Mouse (Mus musculus): ENCODE measurements around the gene Mbnl1. TPM values are rescaled to one million over a fixed set of nuclear protein-coding genes. Genes with fewer than 3 reads are reported as not detected.

Mbnl1 gene
- total RNA-seq (2014; rRNA removed; ENCODE audit: low replicate concordance) (94.9 and 140 TPM in 2 replicates), polyA plus RNA-seq (2015; fragmentation: Nextera tagmentation; extraction: Ambion mirVana) (70.7 and 70.8 TPM in 2 replicates)

GRCm38 (mm10) chr3:60472681-60473177 lies at the start of gene Mbnl1:
Gene Mbnl1 (plus strand): TSS chr3:60472830.
- WGBS: 63% methylated on average over 5 of the region's 5 CpGs
- no peaks in the 10 kb centered on the region for H3K27me3 ChIP-seq (ENCODE audit: control insufficient read depth, insufficient read depth, low read length)
- H3K4me3 ChIP-seq (ENCODE audit: low read depth, low read length): no peak within 1 kb of the TSS
- H3K27ac ChIP-seq (ENCODE audit: low read depth): no peak within 1 kb of the TSS
- DNase-seq (ENCODE audit: low spot score): no peak
- H3K9ac ChIP-seq (replicated peaks; ENCODE audit: low read depth, low read length): no peak within 1 kb of the TSS
- 0 out of 2 replicates have a peak, but pooled peaks cover 5% of the 10 kb centered on the region for H3K4me1 ChIP-seq (ENCODE audit: control insufficient read depth, insufficient read depth)
- H3K36me3 ChIP-seq (replicated peaks; ENCODE audit: control insufficient read depth, insufficient read depth, low read length): no peaks in the 10 kb centered on the region
- no peak for ATAC-seq (ENCODE audit: insufficient read depth, low read depth)
- no peak within 1 kb of the TSS for H3K4me2 ChIP-seq (ENCODE audit: low read depth, low read length)
- no peak for TF ChIP-seq EP300 (IDR thresholded peaks at IDR 0.05; ENCODE audit: low read depth)
- TF ChIP-seq CTCF (IDR thresholded peaks at IDR 0.05; ENCODE audit: low read depth): no peak
- H3K9me3 ChIP-seq (replicated peaks; ENCODE audit: control insufficient read depth, low read length): no peaks in the 10 kb centered on the region

GRCm38 (mm10) chr3:60424148-60424547 lies 48.5 kb upstream of the Mbnl1 start:
- Histone ChIP-seq H3K4me3 (ENCODE audit: low read depth, low read length) (no peak overlapping the region), H3K9ac (replicated peaks; ENCODE audit: low read depth, low read length) (no peak overlapping the region), H3K27me3 (ENCODE audit: control insufficient read depth, insufficient read depth, low read length) (no peaks in the 10 kb centered on the region), H3K36me3 (replicated peaks; ENCODE audit: control insufficient read depth, insufficient read depth, low read length) (no peaks in the 10 kb centered on the region), H3K9me3 (replicated peaks; ENCODE audit: control insufficient read depth, low read length) (no peaks in the 10 kb centered on the region), H3K4me2 (ENCODE audit: low read depth, low read length) (no peak overlapping the region), H3K4me1 (ENCODE audit: control insufficient read depth, insufficient read depth) (0 out of 2 replicates have a peak, but pooled peaks cover 5% of the 10 kb centered on the region), H3K27ac (ENCODE audit: low read depth) (no peak overlapping the region)
- ATAC-seq (ENCODE audit: insufficient read depth, low read depth) (no peak), DNase-seq (ENCODE audit: low spot score) (no peak)
- WGBS: 79% methylated on average over 1 of the region's 1 CpGs
- TF ChIP-seq CTCF (IDR thresholded peaks at IDR 0.05; ENCODE audit: low read depth) (no peak), EP300 (IDR thresholded peaks at IDR 0.05; ENCODE audit: low read depth) (no peak)

DNA sequence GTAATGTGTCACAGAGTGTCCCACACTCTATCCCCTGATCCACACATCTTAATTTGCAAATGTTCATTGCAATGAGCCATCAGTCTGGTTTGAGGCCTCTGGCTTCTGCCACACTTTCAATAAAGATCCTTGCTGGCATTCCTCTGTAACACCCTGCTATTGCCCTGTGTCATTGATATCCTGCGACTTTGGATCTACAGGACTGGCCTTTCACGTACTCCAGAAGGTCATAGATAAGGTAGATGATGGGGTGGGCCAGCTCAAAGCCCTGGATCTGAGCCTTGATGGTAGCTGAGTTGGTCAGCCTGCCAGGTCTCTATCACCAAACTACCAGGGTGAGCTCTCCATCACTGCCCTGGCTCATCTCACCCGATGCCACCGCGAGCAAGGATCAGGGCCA lies 43.6 kb upstream of the Mbnl1 start:
- 69% methylated on average over 5 of the region's 5 CpGs for WGBS
- Histone ChIP-seq H3K36me3 (replicated peaks; ENCODE audit: control insufficient read depth, insufficient read depth, low read length) (no peaks in the 10 kb centered on the region), H3K4me1 (ENCODE audit: control insufficient read depth, insufficient read depth) (0 out of 2 replicates have a peak, but pooled peaks cover 2% of the 10 kb centered on the region), H3K4me3 (ENCODE audit: low read depth, low read length) (no peak overlapping the region), H3K9ac (replicated peaks; ENCODE audit: low read depth, low read length) (no peak overlapping the region), H3K27me3 (ENCODE audit: control insufficient read depth, insufficient read depth, low read length) (no peaks in the 10 kb centered on the region), H3K4me2 (ENCODE audit: low read depth, low read length) (no peak overlapping the region), H3K27ac (ENCODE audit: low read depth) (no peak overlapping the region), H3K9me3 (replicated peaks; ENCODE audit: control insufficient read depth, low read length) (no peaks in the 10 kb centered on the region)
- DNase-seq (ENCODE audit: low spot score): no peak
- no peak for TF ChIP-seq CTCF (IDR thresholded peaks at IDR 0.05; ENCODE audit: low read depth)
- no peak for TF ChIP-seq EP300 (IDR thresholded peaks at IDR 0.05; ENCODE audit: low read depth)
- no peak for ATAC-seq (ENCODE audit: insufficient read depth, low read depth)

DNA sequence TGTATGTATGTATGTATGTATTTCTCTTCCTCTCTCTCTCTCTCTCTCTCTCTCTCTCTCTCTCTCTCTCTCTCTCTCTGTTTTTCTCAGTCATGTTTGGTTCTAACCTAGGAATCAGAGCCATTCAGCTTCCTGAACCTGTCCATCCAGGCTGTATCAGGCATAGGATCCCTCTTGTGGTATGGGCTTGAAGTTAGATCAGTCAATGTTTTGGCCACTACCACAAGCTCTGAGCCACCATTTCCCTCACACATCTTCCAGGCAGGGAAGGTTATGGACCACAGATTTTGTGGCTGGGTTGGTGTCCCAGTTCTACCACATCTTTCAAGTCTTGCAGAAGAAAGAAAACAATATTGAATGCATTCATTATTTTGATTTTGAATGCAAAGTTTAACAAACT lies 35.4 kb upstream of the Mbnl1 start:
- Histone ChIP-seq H3K27me3 (ENCODE audit: control insufficient read depth, insufficient read depth, low read length) (no peaks in the 10 kb centered on the region), H3K9ac (replicated peaks; ENCODE audit: low read depth, low read length) (no peak overlapping the region), H3K4me1 (ENCODE audit: control insufficient read depth, insufficient read depth) (no peaks in the 10 kb centered on the region), H3K9me3 (replicated peaks; ENCODE audit: control insufficient read depth, low read length) (no peaks in the 10 kb centered on the region), H3K27ac (ENCODE audit: low read depth) (0 out of 2 replicates have a peak overlapping the region, but pooled peaks have one; percentile 36), H3K4me3 (ENCODE audit: low read depth, low read length) (no peak overlapping the region), H3K4me2 (ENCODE audit: low read depth, low read length) (no peak overlapping the region), H3K36me3 (replicated peaks; ENCODE audit: control insufficient read depth, insufficient read depth, low read length) (no peaks in the 10 kb centered on the region)
- ATAC-seq (ENCODE audit: insufficient read depth, low read depth) (no peak), DNase-seq (ENCODE audit: low spot score) (no peak)
- TF ChIP-seq EP300 (IDR thresholded peaks at IDR 0.05; ENCODE audit: low read depth): no peak
- TF ChIP-seq CTCF (IDR thresholded peaks at IDR 0.05; ENCODE audit: low read depth): no peak

DNA sequence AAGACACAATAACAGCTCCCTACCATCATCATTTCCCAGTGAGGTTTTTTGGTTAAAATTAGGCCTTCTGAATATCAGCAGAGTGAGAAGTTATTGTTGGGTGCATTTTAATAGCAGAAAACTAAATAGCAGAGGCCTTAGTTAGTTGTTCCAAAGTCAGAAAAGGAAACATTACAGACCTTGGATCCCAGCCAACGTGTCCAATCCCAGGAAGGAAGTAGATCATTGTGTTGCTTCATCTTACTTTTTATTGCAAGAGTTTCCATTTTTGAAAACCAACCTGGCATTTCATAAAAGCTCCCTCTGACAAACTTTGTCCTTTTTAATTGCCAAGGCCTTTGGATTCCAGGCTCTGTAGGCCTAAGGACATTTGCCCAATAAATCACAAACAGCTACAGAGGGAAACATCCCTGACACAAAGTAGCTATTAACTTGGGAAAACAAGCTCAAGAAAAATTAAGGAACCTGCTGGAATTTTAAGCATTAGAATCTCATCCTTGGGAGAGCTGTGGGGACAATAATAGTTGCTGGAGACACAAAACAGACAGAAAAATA lies 34.9 kb upstream of the Mbnl1 start:
- ATAC-seq (ENCODE audit: insufficient read depth, low read depth): no peak
- Histone ChIP-seq H3K9me3 (replicated peaks; ENCODE audit: control insufficient read depth, low read length) (no peaks in the 10 kb centered on the region), H3K27ac (ENCODE audit: low read depth) (0 out of 2 replicates have a peak overlapping the region, but pooled peaks have one; percentile 36), H3K27me3 (ENCODE audit: control insufficient read depth, insufficient read depth, low read length) (no peaks in the 10 kb centered on the region), H3K4me1 (ENCODE audit: control insufficient read depth, insufficient read depth) (no peaks in the 10 kb centered on the region), H3K4me3 (ENCODE audit: low read depth, low read length) (no peak overlapping the region), H3K9ac (replicated peaks; ENCODE audit: low read depth, low read length) (no peak overlapping the region), H3K4me2 (ENCODE audit: low read depth, low read length) (no peak overlapping the region), H3K36me3 (replicated peaks; ENCODE audit: control insufficient read depth, insufficient read depth, low read length) (no peaks in the 10 kb centered on the region)
- WGBS: 32% methylated on average over 1 of the region's 1 CpGs
- TF ChIP-seq EP300 (IDR thresholded peaks at IDR 0.05; ENCODE audit: low read depth) (no peak), CTCF (IDR thresholded peaks at IDR 0.05; ENCODE audit: low read depth) (no peak)
- DNase-seq (ENCODE audit: low spot score): peak; percentile 31

DNA sequence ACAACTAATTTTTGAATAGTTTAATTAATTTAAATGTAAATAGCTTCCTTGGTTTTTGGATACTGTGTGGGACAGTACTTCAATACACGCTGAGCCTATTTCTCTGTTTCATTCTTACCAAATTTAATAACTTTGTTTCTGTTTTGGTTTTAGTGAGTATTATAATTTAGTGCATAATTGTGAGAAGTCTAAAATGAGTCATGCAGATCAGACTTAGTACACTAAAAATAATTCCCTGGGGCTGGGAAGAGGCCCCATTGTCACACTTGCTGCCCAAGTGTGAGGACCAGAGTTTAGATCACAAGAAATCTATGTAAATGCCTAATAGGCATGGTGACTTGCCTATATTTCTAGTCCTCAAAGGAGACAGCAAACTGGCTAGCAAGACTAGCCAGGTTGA lies 33.9 kb upstream of the Mbnl1 start:
- no peak overlapping the region for H3K27ac ChIP-seq (ENCODE audit: low read depth)
- ATAC-seq (ENCODE audit: insufficient read depth, low read depth): no peak
- TF ChIP-seq EP300 (IDR thresholded peaks at IDR 0.05; ENCODE audit: low read depth) (no peak), CTCF (IDR thresholded peaks at IDR 0.05; ENCODE audit: low read depth) (no peak)

More for the DNA sequence above, 33.9 kb upstream of the Mbnl1 start:
- H3K36me3 ChIP-seq (replicated peaks; ENCODE audit: control insufficient read depth, insufficient read depth, low read length): no peaks in the 10 kb centered on the region
- no peak overlapping the region for H3K9ac ChIP-seq (replicated peaks; ENCODE audit: low read depth, low read length)
- H3K4me3 ChIP-seq (ENCODE audit: low read depth, low read length): no peak overlapping the region
- DNase-seq (ENCODE audit: low spot score): no peak
- H3K9me3 ChIP-seq (replicated peaks; ENCODE audit: control insufficient read depth, low read length): no peaks in the 10 kb centered on the region
- no peak overlapping the region for H3K4me2 ChIP-seq (ENCODE audit: low read depth, low read length)
- H3K4me1 ChIP-seq (ENCODE audit: control insufficient read depth, insufficient read depth): no peaks in the 10 kb centered on the region
- H3K27me3 ChIP-seq (ENCODE audit: control insufficient read depth, insufficient read depth, low read length): no peaks in the 10 kb centered on the region
- 88% methylated on average over 1 of the region's 1 CpGs for WGBS

Data from heart, postnatal 0 days (tissue).